8 mouse cellular contexts compared by ENCODE assay signal in genomic region chr10:81327959-81328358, GRCm38 (mm10). TPM values are rescaled to one million over a fixed set of nuclear protein-coding genes. Genes with fewer than 3 reads are reported as not detected.
DNase-seq lines count a peak whose midpoint lies in the region; ATAC-seq and TF ChIP-seq lines count a peak whose summit lies in the region.

No protein-coding gene starts in this region.

- WGBS in hindbrain, embryonic 11.5 days = 46% methylated on average over 2 of the region's 2 CpGs
- 40% methylated on average over 2 of the region's 2 CpGs for WGBS in hindbrain, postnatal 0 days
- WGBS in embryonic facial prominence, embryonic 10.5 days = 26% methylated on average over 2 of the region's 2 CpGs
- 13% methylated on average over 2 of the region's 2 CpGs for WGBS in intestine, embryonic 14.5 days
- 23% methylated on average over 2 of the region's 2 CpGs for WGBS in liver, embryonic 14.5 days (ENCODE audit: insufficient replicate concordance)

- H3K9ac ChIP-seq in hindbrain, embryonic 11.5 days (ENCODE audit: low read depth, low read length) = no peak overlapping the region
- H3K9ac ChIP-seq in hindbrain, postnatal 0 days (replicated peaks; ENCODE audit: low read length) = no peak overlapping the region
- no peak overlapping the region for H3K9ac ChIP-seq in intestine, embryonic 14.5 days (ENCODE audit: low read length)
- no peak overlapping the region for H3K9ac ChIP-seq in liver, embryonic 14.5 days (replicated peaks)

- no peak for TF ChIP-seq CTCF in hindbrain, postnatal 0 days (IDR thresholded peaks at IDR 0.05; ENCODE audit: low read depth)
- TF ChIP-seq CTCF in liver, embryonic 14.5 days (IDR thresholded peaks at IDR 0.05; ENCODE audit: low read depth) = no peak

- no peak overlapping the region for H3K4me2 ChIP-seq in hindbrain, embryonic 11.5 days (replicated peaks; ENCODE audit: low read depth, low read length)
- no peak overlapping the region for H3K4me2 ChIP-seq in hindbrain, postnatal 0 days (ENCODE audit: low read depth, low read length)
- peak overlapping the region; percentile 54; the same call in 1 of the 2 replicates for H3K4me2 ChIP-seq in intestine, embryonic 14.5 days (ENCODE audit: low read length)
- H3K4me2 ChIP-seq in liver, embryonic 14.5 days (ENCODE audit: low read depth) = no peak overlapping the region

- H3K27me3 ChIP-seq in hindbrain, embryonic 11.5 days (ENCODE audit: control insufficient read depth, insufficient read depth, low read length) = peaks cover 9% of the 10 kb centered on the region
- no peaks in the 10 kb centered on the region for H3K27me3 ChIP-seq in hindbrain, postnatal 0 days (ENCODE audit: insufficient read depth, low read length)
- peaks cover 30% of the 10 kb centered on the region for H3K27me3 ChIP-seq in embryonic facial prominence, embryonic 10.5 days (replicated peaks; ENCODE audit: low read depth, poor library complexity, severe bottlenecking)
- H3K27me3 ChIP-seq in intestine, embryonic 14.5 days (replicated peaks; ENCODE audit: control insufficient read depth, insufficient read depth, low read length) = 0 out of 2 replicates have a peak, but pooled peaks cover 6% of the 10 kb centered on the region
- no peaks in the 10 kb centered on the region; the same call in 1 of the 2 replicates for H3K27me3 ChIP-seq in liver, embryonic 14.5 days (ENCODE audit: control insufficient read depth, insufficient read depth, low read length)

- no peak for DNase-seq in hindbrain, embryonic 11.5 days (ENCODE audit: low spot score)
- no peak for DNase-seq in hindbrain, postnatal 0 days (ENCODE audit: low spot score)
- DNase-seq in embryonic facial prominence, embryonic 10.5 days (ENCODE audit: low spot score) = no peak
- DNase-seq in intestine, embryonic 14.5 days (ENCODE audit: low spot score) = no peak
- no peak for DNase-seq in liver, embryonic 14.5 days (ENCODE audit: low read depth in 3 of 3, low spot score in 3 of 3)
- DNase-seq in cerebellum, adult 8-10 months = no peak
- DNase-seq in right cerebral cortex, postnatal 25 days = no peak
- DNase-seq in natural killer cell, adult 2 months (ENCODE audit: low spot score in 2 of 2) = no peak

- ATAC-seq in hindbrain, embryonic 11.5 days (ENCODE audit: low FRiP score) = no peak
- no peak; the same call in 1 of the 2 replicates for ATAC-seq in hindbrain, postnatal 0 days
- no peak for ATAC-seq in intestine, embryonic 14.5 days (replicated peaks; ENCODE audit: low FRiP score, low TSS enrichment, low read depth)
- peak; percentile 6; the same call in 1 of the 2 replicates for ATAC-seq in liver, embryonic 14.5 days (ENCODE audit: insufficient read depth)

- no peaks in the 10 kb centered on the region for H3K9me3 ChIP-seq in hindbrain, embryonic 11.5 days (ENCODE audit: control insufficient read depth, low read length)
- H3K9me3 ChIP-seq in hindbrain, postnatal 0 days (ENCODE audit: low read length) = no peaks in the 10 kb centered on the region
- H3K9me3 ChIP-seq in embryonic facial prominence, embryonic 10.5 days = no peaks in the 10 kb centered on the region
- H3K9me3 ChIP-seq in intestine, embryonic 14.5 days (ENCODE audit: control insufficient read depth, low read length) = no peaks in the 10 kb centered on the region
- no peaks in the 10 kb centered on the region for H3K9me3 ChIP-seq in liver, embryonic 14.5 days (ENCODE audit: control insufficient read depth, low read length)

- H3K27ac ChIP-seq in hindbrain, embryonic 11.5 days (ENCODE audit: low read depth, low read length) = peak overlapping the region; percentile 24; the same call in 1 of the 2 replicates
- no peak overlapping the region for H3K27ac ChIP-seq in hindbrain, postnatal 0 days
- H3K27ac ChIP-seq in embryonic facial prominence, embryonic 10.5 days (replicated peaks) = peak overlapping the region; percentile 55
- peak overlapping the region; percentile 94; the same call in 1 of the 2 replicates for H3K27ac ChIP-seq in intestine, embryonic 14.5 days (ENCODE audit: low read depth)
- no peak overlapping the region for H3K27ac ChIP-seq in liver, embryonic 14.5 days

- no peak for TF ChIP-seq EP300 in liver, embryonic 14.5 days (IDR thresholded peaks at IDR 0.05; ENCODE audit: low read depth)

- H3K4me1 ChIP-seq in hindbrain, embryonic 11.5 days (replicated peaks; ENCODE audit: control insufficient read depth, insufficient read depth, low read length) = no peaks in the 10 kb centered on the region; the same call in 1 of the 2 replicates
- no peaks in the 10 kb centered on the region for H3K4me1 ChIP-seq in hindbrain, postnatal 0 days (ENCODE audit: insufficient read depth, low read length)
- peaks cover 40% of the 10 kb centered on the region for H3K4me1 ChIP-seq in embryonic facial prominence, embryonic 10.5 days
- peaks cover 34% of the 10 kb centered on the region for H3K4me1 ChIP-seq in intestine, embryonic 14.5 days (replicated peaks; ENCODE audit: control insufficient read depth, insufficient read depth, low read length)
- H3K4me1 ChIP-seq in liver, embryonic 14.5 days (replicated peaks; ENCODE audit: control insufficient read depth in 2 of 2, insufficient read depth in 2 of 2, low read length in 1 of 2) = peaks cover 0 to 5% of the 10 kb centered on the region in 2 experiments; a peak in 2 of 4 replicates

- no peak overlapping the region for H3K4me3 ChIP-seq in hindbrain, embryonic 11.5 days (ENCODE audit: low read depth, low read length)
- H3K4me3 ChIP-seq in hindbrain, postnatal 0 days (ENCODE audit: low read length) = no peak overlapping the region
- peak overlapping the region; percentile 26; the same call in 1 of the 2 replicates for H3K4me3 ChIP-seq in embryonic facial prominence, embryonic 10.5 days
- no peak overlapping the region for H3K4me3 ChIP-seq in intestine, embryonic 14.5 days (ENCODE audit: low read depth, low read length)
- no peak overlapping the region for H3K4me3 ChIP-seq in liver, embryonic 14.5 days (ENCODE audit: insufficient read depth in 1 of 2, low read depth in 2 of 2, low read length in 2 of 2)

- peaks cover 23% of the 10 kb centered on the region for H3K36me3 ChIP-seq in hindbrain, embryonic 11.5 days (ENCODE audit: control insufficient read depth, insufficient read depth, low read length)
- peaks cover 43% of the 10 kb centered on the region for H3K36me3 ChIP-seq in hindbrain, postnatal 0 days (ENCODE audit: insufficient read depth, low read length)
- H3K36me3 ChIP-seq in embryonic facial prominence, embryonic 10.5 days (replicated peaks) = peaks cover 60% of the 10 kb centered on the region
- peaks cover 47% of the 10 kb centered on the region for H3K36me3 ChIP-seq in intestine, embryonic 14.5 days (ENCODE audit: control insufficient read depth, insufficient read depth, low read length)
- H3K36me3 ChIP-seq in liver, embryonic 14.5 days (replicated peaks; ENCODE audit: control insufficient read depth, insufficient read depth, low read depth) = peaks cover 43% of the 10 kb centered on the region

RNA-seq across cellular contexts. Expression of gene Tbxa2r, which starts 0.6 kb away (rescaled TPM):
- polyA plus RNA-seq in hindbrain, embryonic 11.5 days (2014; fragmentation: Nextera tagmentation; extraction: Ambion mirVana) = 2.3 TPM in 2 replicates
- 2.6 TPM in 2 replicates for total RNA-seq in hindbrain, postnatal 0 days (2014; rRNA removed)
- polyA plus RNA-seq in hindbrain, postnatal 0 days (2015; fragmentation: Nextera tagmentation; extraction: Ambion mirVana) = 4.0 and 4.3 TPM in 2 replicates
- polyA plus RNA-seq in embryonic facial prominence, embryonic 10.5 days (2016; fragmentation: Nextera tagmentation; extraction: Ambion mirVana) = 3.1 and 3.6 TPM in 2 replicates
- polyA plus RNA-seq in intestine, embryonic 14.5 days (2014; fragmentation: Nextera tagmentation; extraction: Ambion mirVana) = 22.3 and 23.6 TPM in 2 replicates
- 2.4 and 3.1 TPM in 2 replicates for polyA plus RNA-seq in liver, embryonic 14.5 days (2012; rRNA removed)
- 1.9 and 3.3 TPM in 2 replicates for polyA plus RNA-seq in liver, embryonic 14.5 days (2014; fragmentation: Nextera tagmentation; extraction: Ambion mirVana)

RNA-seq across cellular contexts. Expression of gene Cactin, which starts 7.1 kb away (rescaled TPM):
- 26.0 and 28.9 TPM in 2 replicates for polyA plus RNA-seq in hindbrain, embryonic 11.5 days (2014; fragmentation: Nextera tagmentation; extraction: Ambion mirVana)
- 24.3 and 46.2 TPM in 2 replicates for total RNA-seq in hindbrain, postnatal 0 days (2014; rRNA removed)
- 19.6 and 20.2 TPM in 2 replicates for polyA plus RNA-seq in hindbrain, postnatal 0 days (2015; fragmentation: Nextera tagmentation; extraction: Ambion mirVana)
- polyA plus RNA-seq in embryonic facial prominence, embryonic 10.5 days (2016; fragmentation: Nextera tagmentation; extraction: Ambion mirVana) = 52.3 and 54.3 TPM in 2 replicates
- polyA plus RNA-seq in intestine, embryonic 14.5 days (2014; fragmentation: Nextera tagmentation; extraction: Ambion mirVana) = 26.0 and 27.7 TPM in 2 replicates
- 20.8 and 24.3 TPM in 2 replicates for polyA plus RNA-seq in liver, embryonic 14.5 days (2012; rRNA removed)
- 12.1 and 16.6 TPM in 2 replicates for polyA plus RNA-seq in liver, embryonic 14.5 days (2014; fragmentation: Nextera tagmentation; extraction: Ambion mirVana)

RNA-seq across cellular contexts. Expression of gene Gipc3, which starts 15.1 kb away (rescaled TPM):
- polyA plus RNA-seq in hindbrain, embryonic 11.5 days (2014; fragmentation: Nextera tagmentation; extraction: Ambion mirVana) = not detected in 2 replicates
- 0.16 TPM in 1 of 2 replicates, not detected in the other for total RNA-seq in hindbrain, postnatal 0 days (2014; rRNA removed)
- not detected in 2 replicates for polyA plus RNA-seq in hindbrain, postnatal 0 days (2015; fragmentation: Nextera tagmentation; extraction: Ambion mirVana)
- not detected in 2 replicates for polyA plus RNA-seq in embryonic facial prominence, embryonic 10.5 days (2016; fragmentation: Nextera tagmentation; extraction: Ambion mirVana)
- polyA plus RNA-seq in intestine, embryonic 14.5 days (2014; fragmentation: Nextera tagmentation; extraction: Ambion mirVana) = 0.07 and 0.11 TPM in 2 replicates
- polyA plus RNA-seq in liver, embryonic 14.5 days (2012; rRNA removed) = 0.01 TPM in 2 replicates
- not detected in 2 replicates for polyA plus RNA-seq in liver, embryonic 14.5 days (2014; fragmentation: Nextera tagmentation; extraction: Ambion mirVana)

RNA-seq across cellular contexts. Expression of gene Hmg20b, which starts 22.3 kb away (rescaled TPM):
- 90.2 and 100 TPM in 2 replicates for polyA plus RNA-seq in hindbrain, embryonic 11.5 days (2014; fragmentation: Nextera tagmentation; extraction: Ambion mirVana)
- total RNA-seq in hindbrain, postnatal 0 days (2014; rRNA removed) = 20.8 and 28.5 TPM in 2 replicates
- 36.8 and 41.1 TPM in 2 replicates for polyA plus RNA-seq in hindbrain, postnatal 0 days (2015; fragmentation: Nextera tagmentation; extraction: Ambion mirVana)
- polyA plus RNA-seq in embryonic facial prominence, embryonic 10.5 days (2016; fragmentation: Nextera tagmentation; extraction: Ambion mirVana) = 114 and 122 TPM in 2 replicates
- 85.0 and 86.8 TPM in 2 replicates for polyA plus RNA-seq in intestine, embryonic 14.5 days (2014; fragmentation: Nextera tagmentation; extraction: Ambion mirVana)
- 20.6 and 24.9 TPM in 2 replicates for polyA plus RNA-seq in liver, embryonic 14.5 days (2012; rRNA removed)
- polyA plus RNA-seq in liver, embryonic 14.5 days (2014; fragmentation: Nextera tagmentation; extraction: Ambion mirVana) = 20.3 and 23.7 TPM in 2 replicates

RNA-seq across cellular contexts. Expression of gene Mfsd12, which starts 29.3 kb away (rescaled TPM):
- polyA plus RNA-seq in hindbrain, embryonic 11.5 days (2014; fragmentation: Nextera tagmentation; extraction: Ambion mirVana) = 3.9 and 4.6 TPM in 2 replicates
- 34.4 and 38.1 TPM in 2 replicates for total RNA-seq in hindbrain, postnatal 0 days (2014; rRNA removed)
- 13.6 TPM in 2 replicates for polyA plus RNA-seq in hindbrain, postnatal 0 days (2015; fragmentation: Nextera tagmentation; extraction: Ambion mirVana)
- 7.8 and 8.3 TPM in 2 replicates for polyA plus RNA-seq in embryonic facial prominence, embryonic 10.5 days (2016; fragmentation: Nextera tagmentation; extraction: Ambion mirVana)
- polyA plus RNA-seq in intestine, embryonic 14.5 days (2014; fragmentation: Nextera tagmentation; extraction: Ambion mirVana) = 4.8 and 6.9 TPM in 2 replicates
- polyA plus RNA-seq in liver, embryonic 14.5 days (2012; rRNA removed) = 8.4 and 9.3 TPM in 2 replicates
- 6.1 and 8.3 TPM in 2 replicates for polyA plus RNA-seq in liver, embryonic 14.5 days (2014; fragmentation: Nextera tagmentation; extraction: Ambion mirVana)

Comparison
In these comparisons a context has a peak if more than half of its experiments do, and no peak if none do; other contexts are left out.
1. H3K27ac ChIP-seq: peak in hindbrain, embryonic 11.5 days (single experiment), embryonic facial prominence, embryonic 10.5 days (single experiment) and intestine, embryonic 14.5 days (single experiment); none in hindbrain, postnatal 0 days (single experiment) and liver, embryonic 14.5 days (single experiment).